Mouse (Mus musculus): ENCODE measurements around the gene March9. TPM values are rescaled to one million over a fixed set of nuclear protein-coding genes. Genes with fewer than 3 reads are reported as not detected.

Gene March9
- polyA plus RNA-seq, 1 experiment from 2014 or later, result 0.13 TPM

GRCm38 (mm10) chr10:127018422-127018821 lies 41.6 kb downstream of the March9 start:
- 67% methylated on average over 16 of the region's 16 CpGs for WGBS
- Histone ChIP-seq H3K9me3 (replicated peaks) (no peaks in the 10 kb centered on the region), H3K36me3 (peaks cover 12% of the 10 kb centered on the region), H3K27me3 (no peaks in the 10 kb centered on the region), H3K27ac (no peak overlapping the region), H3K4me2 (no peak overlapping the region), H3K4me3 (no peak overlapping the region), H3K4me1 (replicated peaks) (no peaks in the 10 kb centered on the region), H3K9ac (no peak overlapping the region)
- ATAC-seq (replicated peaks; ENCODE audit: insufficient number of reproducible peaks, insufficient read depth, low FRiP score, low read depth), result no peak

GRCm38 (mm10) chr10:127017071-127017470 lies 42.9 kb downstream of the March9 start:
- Histone ChIP-seq H3K36me3 (no peaks in the 10 kb centered on the region), H3K4me3 (no peak overlapping the region)
- 14% methylated on average over 2 of the region's 2 CpGs for WGBS

GRCm38 (mm10) chr10:127016488-127016887 lies 43.5 kb downstream of the March9 start:
- Histone ChIP-seq H3K4me2 (no peak overlapping the region), H3K27ac (no peak overlapping the region)
- 58% methylated on average over 5 of the region's 5 CpGs for WGBS

More at GRCm38 (mm10) chr10:127017071-127017470, 42.9 kb downstream of the March9 start:
- H3K9me3 ChIP-seq (replicated peaks), result no peaks in the 10 kb centered on the region
- H3K4me1 ChIP-seq (replicated peaks), result no peaks in the 10 kb centered on the region
- no peak for ATAC-seq (replicated peaks; ENCODE audit: insufficient number of reproducible peaks, insufficient read depth, low FRiP score, low read depth)
- no peak overlapping the region for H3K4me2 ChIP-seq
- H3K27me3 ChIP-seq, result no peaks in the 10 kb centered on the region
- no peak overlapping the region for H3K9ac ChIP-seq
- no peak overlapping the region for H3K27ac ChIP-seq

More at GRCm38 (mm10) chr10:127016488-127016887, 43.5 kb downstream of the March9 start:
- no peaks in the 10 kb centered on the region for H3K9me3 ChIP-seq (replicated peaks)
- H3K27me3 ChIP-seq, result no peaks in the 10 kb centered on the region
- H3K4me1 ChIP-seq (replicated peaks), result no peaks in the 10 kb centered on the region
- H3K4me3 ChIP-seq, result no peak overlapping the region
- no peaks in the 10 kb centered on the region for H3K36me3 ChIP-seq
- no peak overlapping the region for H3K9ac ChIP-seq
- no peak for ATAC-seq (replicated peaks; ENCODE audit: insufficient number of reproducible peaks, insufficient read depth, low FRiP score, low read depth)

Other genes with a start within 250 kb of the March9 start
- 9.1 and 9.8 TPM in 2 replicates for gene Atp23, start 158.8 kb downstream of the March9 start, polyA plus RNA-seq (2015; fragmentation: Nextera tagmentation; extraction: Ambion mirVana)
- gene Ctdsp2, start 81.5 kb downstream of the March9 start, polyA plus RNA-seq (2015; fragmentation: Nextera tagmentation; extraction: Ambion mirVana), result 35.0 and 47.8 TPM in 2 replicates
- gene Avil, start 59.5 kb downstream of the March9 start, polyA plus RNA-seq (2015; fragmentation: Nextera tagmentation; extraction: Ambion mirVana), result 0.23 and 0.55 TPM in 2 replicates
- gene Tsfm, start 29.3 kb downstream of the March9 start, polyA plus RNA-seq (2015; fragmentation: Nextera tagmentation; extraction: Ambion mirVana), result 81.9 and 86.0 TPM in 2 replicates
- 27.7 and 32.0 TPM in 2 replicates for gene Mettl1, start 18.8 kb downstream of the March9 start, polyA plus RNA-seq (2015; fragmentation: Nextera tagmentation; extraction: Ambion mirVana)
- 0.30 and 0.42 TPM in 2 replicates for gene Eef1akmt3, start 18.7 kb downstream of the March9 start, polyA plus RNA-seq (2015; fragmentation: Nextera tagmentation; extraction: Ambion mirVana)
- gene Cyp27b1, start 11.9 kb downstream of the March9 start, polyA plus RNA-seq (2015; fragmentation: Nextera tagmentation; extraction: Ambion mirVana), result 0.08 and 0.13 TPM in 2 replicates
- gene Cdk4, start 3.4 kb upstream of the March9 start, polyA plus RNA-seq (2015; fragmentation: Nextera tagmentation; extraction: Ambion mirVana), result 718 and 864 TPM in 2 replicates
- 100 and 119 TPM in 2 replicates for gene Tspan31, start 10.1 kb upstream of the March9 start, polyA plus RNA-seq (2015; fragmentation: Nextera tagmentation; extraction: Ambion mirVana)
- 0.62 TPM in 1 of 2 replicates, not detected in the other for gene Agap2, start 15.1 kb upstream of the March9 start, polyA plus RNA-seq (2015; fragmentation: Nextera tagmentation; extraction: Ambion mirVana)
- gene Os9, start 60.9 kb upstream of the March9 start, polyA plus RNA-seq (2015; fragmentation: Nextera tagmentation; extraction: Ambion mirVana), result 48.5 and 61.8 TPM in 2 replicates
- gene B4galnt1, start 105.0 kb upstream of the March9 start, polyA plus RNA-seq (2015; fragmentation: Nextera tagmentation; extraction: Ambion mirVana), result 1.5 and 5.7 TPM in 2 replicates
- gene Slc26a10, start 120.5 kb upstream of the March9 start, polyA plus RNA-seq (2015; fragmentation: Nextera tagmentation; extraction: Ambion mirVana), result 15.6 and 16.7 TPM in 2 replicates
- 24.7 and 32.5 TPM in 2 replicates for gene Arhgef25, start 129.9 kb upstream of the March9 start, polyA plus RNA-seq (2015; fragmentation: Nextera tagmentation; extraction: Ambion mirVana)
- 63.5 and 86.0 TPM in 2 replicates for gene Dtx3, start 135.5 kb upstream of the March9 start, polyA plus RNA-seq (2015; fragmentation: Nextera tagmentation; extraction: Ambion mirVana)
- gene Pip4k2c, start 151.4 kb upstream of the March9 start, polyA plus RNA-seq (2015; fragmentation: Nextera tagmentation; extraction: Ambion mirVana), result 23.2 and 27.0 TPM in 2 replicates
- gene Kif5a, start 203.2 kb upstream of the March9 start, polyA plus RNA-seq (2015; fragmentation: Nextera tagmentation; extraction: Ambion mirVana), result 0.35 and 2.3 TPM in 2 replicates
- 127 and 152 TPM in 2 replicates for gene Dctn2, start 206.2 kb upstream of the March9 start, polyA plus RNA-seq (2015; fragmentation: Nextera tagmentation; extraction: Ambion mirVana)
- gene Mbd6, start 228.8 kb upstream of the March9 start, polyA plus RNA-seq (2015; fragmentation: Nextera tagmentation; extraction: Ambion mirVana), result 10.6 and 15.7 TPM in 2 replicates